Mouse (Mus musculus): ENCODE measurements around the gene Slc3a1.

- TF ChIP-seq POLR2A (IDR thresholded peaks at IDR 0.05; ENCODE audit: control insufficient read depth, low read depth, low read length) (no peak), CTCF (IDR thresholded peaks at IDR 0.05; ENCODE audit: control insufficient read depth, insufficient read depth, insufficient replicate concordance, low read depth, low read length) (no peak)
Observed at GRCm38 (mm10) chr17:85044466-85044865, 16.3 kb downstream of the Slc3a1 start.

Measured in testis, adult 2 months (tissue).